In the genomic region with DNA sequence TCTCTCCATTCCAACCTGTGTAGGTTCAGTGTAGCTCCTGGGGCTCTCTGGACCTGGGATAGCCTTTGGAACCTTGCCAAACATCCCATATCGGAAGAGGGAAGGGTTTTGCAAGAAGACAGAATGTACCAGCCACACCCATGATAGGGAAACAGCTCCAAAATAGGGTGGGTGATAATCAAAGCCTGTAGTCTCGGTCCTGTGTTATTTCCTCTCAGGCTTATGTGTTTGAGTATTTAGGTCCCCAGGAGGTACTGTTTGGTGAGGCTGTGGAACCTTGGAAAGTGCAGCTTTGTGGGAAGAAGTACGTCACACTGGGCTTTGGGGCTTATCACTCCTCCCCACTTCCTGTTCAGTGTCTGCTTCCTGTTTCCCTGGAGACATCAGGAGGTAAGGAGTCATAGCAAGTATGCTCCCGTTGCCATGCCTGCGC, we compare ENCODE assay signal across 15 mouse cellular contexts. TPM values are rescaled to one million over a fixed set of nuclear protein-coding genes. Genes with fewer than 3 reads are reported as not detected.
DNase-seq lines count a peak whose midpoint lies in the region; ATAC-seq and TF ChIP-seq lines count a peak whose summit lies in the region.
"Had no signal": no experiment of that assay in that cellular context is flagged by ENCODE, and none has a peak within 500 bp of the region (broad histone marks: within the 10 kb centered on the region; RNA-seq: fewer than 3 reads in every experiment).

No protein-coding gene starts in this region.

- H3K4me2 ChIP-seq in liver, embryonic 12.5 days, result no peak overlapping the region
- H3K4me2 ChIP-seq in stomach, postnatal 0 days (replicated peaks; ENCODE audit: low read depth), result no peak overlapping the region
- H3K4me2 ChIP-seq in intestine, embryonic 15.5 days (replicated peaks), result no peak overlapping the region
- H3K4me2 ChIP-seq: forebrain, embryonic 12.5 days; midbrain, embryonic 15.5 days had no signal

- 0 out of 2 replicates have a peak, but pooled peaks have one; percentile 13 for ATAC-seq in liver, embryonic 12.5 days
- ATAC-seq in stomach, postnatal 0 days (ENCODE audit: low FRiP score, low TSS enrichment), result peak; percentile 79
- ATAC-seq in intestine, embryonic 15.5 days, result no peak; the same call in 1 of the 2 replicates
- ATAC-seq: hindbrain, embryonic 16.5 days; midbrain, embryonic 15.5 days had no signal

- no peak for TF ChIP-seq CTCF in testis, adult 2 months (IDR thresholded peaks at IDR 0.05; ENCODE audit: control insufficient read depth, insufficient read depth, insufficient replicate concordance, low read depth, low read length)
- no peak for TF ChIP-seq CTCF in stomach, postnatal 0 days (IDR thresholded peaks at IDR 0.05; ENCODE audit: low read depth)

- peak; percentile 39 for TF ChIP-seq EP300 in stomach, postnatal 0 days (optimal IDR thresholded peaks at IDR 0.05)

- no peaks in the 10 kb centered on the region for H3K27me3 ChIP-seq in testis, adult 2 months (ENCODE audit: control insufficient read depth, insufficient read depth, low read length)
- no peaks in the 10 kb centered on the region for H3K27me3 ChIP-seq in liver, embryonic 12.5 days (replicated peaks)
- H3K27me3 ChIP-seq in stomach, postnatal 0 days (ENCODE audit: control insufficient read depth, insufficient read depth, low read length), result no peaks in the 10 kb centered on the region
- no peaks in the 10 kb centered on the region for H3K27me3 ChIP-seq in intestine, embryonic 15.5 days (replicated peaks)
- H3K27me3 ChIP-seq: forebrain, embryonic 12.5 days; midbrain, embryonic 15.5 days had no signal

- H3K4me3 ChIP-seq in testis, adult 2 months (ENCODE audit: control insufficient read depth, low read depth, low read length), result no peak overlapping the region
- H3K4me3 ChIP-seq in liver, embryonic 12.5 days, result no peak overlapping the region
- H3K4me3 ChIP-seq in stomach, postnatal 0 days (ENCODE audit: low read depth, low read length), result no peak overlapping the region
- H3K4me3 ChIP-seq in intestine, embryonic 15.5 days (replicated peaks), result no peak overlapping the region
- H3K4me3 ChIP-seq: forebrain, embryonic 12.5 days; midbrain, embryonic 15.5 days had no signal

- no peaks in the 10 kb centered on the region; the same call in 1 of the 2 replicates for H3K4me1 ChIP-seq in testis, adult 2 months (ENCODE audit: control insufficient read depth, insufficient read depth, low read length)
- H3K4me1 ChIP-seq in liver, embryonic 12.5 days, result peaks cover 16% of the 10 kb centered on the region
- H3K4me1 ChIP-seq in stomach, postnatal 0 days (replicated peaks; ENCODE audit: control insufficient read depth, insufficient read depth), result no peaks in the 10 kb centered on the region
- H3K4me1 ChIP-seq in intestine, embryonic 15.5 days (replicated peaks), result no peaks in the 10 kb centered on the region
- H3K4me1 ChIP-seq: midbrain, embryonic 15.5 days had no signal

- H3K9ac ChIP-seq in liver, embryonic 12.5 days, result no peak overlapping the region
- no peak overlapping the region for H3K9ac ChIP-seq in stomach, postnatal 0 days (ENCODE audit: low read length)
- H3K9ac ChIP-seq in intestine, embryonic 15.5 days, result no peak overlapping the region
- H3K9ac ChIP-seq: forebrain, embryonic 12.5 days; midbrain, embryonic 15.5 days had no signal

- DNase-seq in heart, adult 11 months, result peak; percentile 97
- no peak for DNase-seq in heart, postnatal 4 days
- no peak for DNase-seq in testis, postnatal 10 days (ENCODE audit: low spot score)
- DNase-seq in stomach, postnatal 0 days (ENCODE audit: low spot score), result peak; percentile 23
- DNase-seq in urinary bladder, postnatal 4 days (ENCODE audit: low spot score in 2 of 2), result no peak
- DNase-seq: cerebellum, postnatal 25 days; gastrocnemius, postnatal 10 days; thymus, postnatal 36 days had no signal

- TF ChIP-seq POLR2A in testis, adult 2 months (IDR thresholded peaks at IDR 0.05; ENCODE audit: control insufficient read depth, low read depth, low read length), result no peak

- no peaks in the 10 kb centered on the region for H3K9me3 ChIP-seq in liver, embryonic 12.5 days (replicated peaks)
- no peaks in the 10 kb centered on the region for H3K9me3 ChIP-seq in stomach, postnatal 0 days (ENCODE audit: control insufficient read depth, low read length)
- no peaks in the 10 kb centered on the region for H3K9me3 ChIP-seq in intestine, embryonic 15.5 days
- H3K9me3 ChIP-seq: forebrain, embryonic 12.5 days; midbrain, embryonic 15.5 days had no signal

- H3K27ac ChIP-seq in testis, adult 2 months (ENCODE audit: control insufficient read depth, insufficient read depth, low read depth, low read length), result 0 out of 2 replicates have a peak overlapping the region, but pooled peaks have one; percentile 33
- H3K27ac ChIP-seq in liver, embryonic 12.5 days, result no peak overlapping the region
- no peak overlapping the region for H3K27ac ChIP-seq in stomach, postnatal 0 days (replicated peaks)
- H3K27ac ChIP-seq in intestine, embryonic 15.5 days, result no peak overlapping the region
- H3K27ac ChIP-seq: forebrain, embryonic 12.5 days; midbrain, embryonic 15.5 days had no signal

- H3K36me3 ChIP-seq in testis, adult 2 months (ENCODE audit: control insufficient read depth, insufficient read depth, low read length), result no peaks in the 10 kb centered on the region
- H3K36me3 ChIP-seq in liver, embryonic 12.5 days, result no peaks in the 10 kb centered on the region
- no peaks in the 10 kb centered on the region for H3K36me3 ChIP-seq in stomach, postnatal 0 days (ENCODE audit: control insufficient read depth, insufficient read depth, low read length)
- no peaks in the 10 kb centered on the region for H3K36me3 ChIP-seq in intestine, embryonic 15.5 days
- H3K36me3 ChIP-seq: midbrain, embryonic 15.5 days had no signal

- 15% methylated on average over 5 of the region's 5 CpGs for WGBS in liver, embryonic 12.5 days (ENCODE audit: insufficient replicate concordance)
- 48% methylated on average over 5 of the region's 5 CpGs for WGBS in stomach, postnatal 0 days
- WGBS in intestine, embryonic 15.5 days, result 66% methylated on average over 5 of the region's 5 CpGs

RNA-seq across cellular contexts. Expression of gene Dapk1, which starts 42.7 kb away (rescaled TPM):
- total RNA-seq in heart, postnatal 4 days (2021), result 10 to 100 TPM; 15.9 to 22.7 TPM
- 2.6 and 3.4 TPM in 2 replicates for polyA plus RNA-seq in testis, adult 2 months (2012; rRNA removed)
- 8.8 and 9.4 TPM in 2 replicates for polyA plus RNA-seq in liver, embryonic 12.5 days (2016; fragmentation: Nextera tagmentation; extraction: Ambion mirVana)
- 4.8 and 5.4 TPM in 2 replicates for polyA plus RNA-seq in stomach, postnatal 0 days (2015; fragmentation: Nextera tagmentation; extraction: Ambion mirVana)
- 10.7 and 11.8 TPM in 2 replicates for polyA plus RNA-seq in intestine, embryonic 15.5 days (2015; fragmentation: Nextera tagmentation; extraction: Ambion mirVana)
- polyA plus RNA-seq: C2C12 had no signal

Comparison
In these comparisons a context has a peak if more than half of its experiments do, and no peak if none do; other contexts are left out.
1. DNase-seq: peak in heart, adult 11 months (single experiment) and stomach, postnatal 0 days (single experiment); none in heart, postnatal 4 days (single experiment), testis, postnatal 10 days (single experiment) and urinary bladder, postnatal 4 days (0 of 2).